In the genomic region with DNA sequence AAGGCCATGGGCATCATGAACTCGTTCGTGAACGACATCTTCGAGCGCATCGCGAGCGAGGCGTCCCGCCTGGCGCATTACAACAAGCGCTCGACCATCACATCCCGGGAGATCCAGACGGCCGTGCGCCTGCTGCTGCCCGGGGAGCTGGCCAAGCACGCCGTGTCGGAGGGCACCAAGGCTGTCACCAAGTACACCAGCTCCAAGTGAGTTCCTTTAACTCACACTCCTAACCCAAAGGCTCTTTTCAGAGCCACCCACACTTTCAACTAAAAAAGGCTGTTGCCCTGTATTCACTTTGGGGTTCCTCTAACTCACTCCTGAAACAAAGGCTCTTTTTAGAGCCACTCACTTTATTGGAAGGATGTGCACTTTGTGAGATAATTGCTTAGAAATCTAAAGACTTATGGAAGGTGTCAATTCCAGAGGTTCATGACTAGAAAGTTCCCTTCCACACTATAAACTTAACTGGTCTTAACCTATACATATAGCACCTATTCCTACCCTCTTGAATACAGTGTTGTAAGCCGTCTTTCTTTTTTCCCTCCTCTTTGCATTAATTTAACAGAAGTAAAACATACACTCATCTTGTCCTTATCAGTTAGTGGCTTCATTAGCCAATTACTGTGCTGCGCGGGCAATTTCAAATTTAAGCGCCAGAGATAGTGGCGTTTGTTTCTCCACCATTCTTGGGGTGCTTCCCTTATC, we compare ENCODE assay signal across 9 mouse cellular contexts. TPM values are rescaled to one million over a fixed set of nuclear protein-coding genes. Genes with fewer than 3 reads are reported as not detected.
A peak's percentile ranks its signal among the peaks of the same experiment; 100 is the strongest.
DNase-seq lines count a peak whose midpoint lies in the region; ATAC-seq and TF ChIP-seq lines count a peak whose summit lies in the region.
"Not testable (repeated sequence)": the region's sequence is repeated elsewhere in the genome, so short reads cannot be mapped to it uniquely, and the experiment has no call there.
"Had no signal": no experiment of that assay in that cellular context is flagged by ENCODE, and none has a peak within 500 bp of the region (broad histone marks: within the 10 kb centered on the region; RNA-seq: fewer than 3 reads in every experiment).

No protein-coding gene starts in this region.

- not testable (repeated sequence) for H3K9me3 ChIP-seq in CH12.LX (replicated peaks; ENCODE audit: low read length); erythroblast, embryonic 14.5 days (ENCODE audit: control insufficient read depth, low read length); lung, embryonic 14.5 days (ENCODE audit: low read depth, low read length); stomach, postnatal 0 days (ENCODE audit: control insufficient read depth, low read length)

- WGBS in lung, embryonic 14.5 days, result under 1% methylated on average over 15 of the region's 26 CpGs
- WGBS in stomach, postnatal 0 days, result under 1% methylated on average over 18 of the region's 26 CpGs

- H3K4me1 ChIP-seq in CH12.LX (ENCODE audit: control insufficient read depth in 1 of 2, insufficient read depth in 2 of 2), result peaks cover 0 to 26% of the 10 kb centered on the region in 2 experiments; a peak in 2 of 4 replicates
- peaks cover 49% of the 10 kb centered on the region for H3K4me1 ChIP-seq in erythroblast, embryonic 14.5 days (ENCODE audit: control insufficient read depth)
- H3K4me1 ChIP-seq in lung, embryonic 14.5 days (ENCODE audit: insufficient read depth); stomach, postnatal 0 days (replicated peaks; ENCODE audit: control insufficient read depth, insufficient read depth): not testable (repeated sequence)

- H3K79me2 ChIP-seq in CH12.LX (replicated peaks; ENCODE audit: control insufficient read depth, extremely low read depth, insufficient read depth, poor library complexity, severe bottlenecking), result not testable (repeated sequence)

- H3K27me3 ChIP-seq in CH12.LX (replicated peaks); erythroblast, embryonic 14.5 days (ENCODE audit: control insufficient read depth); lung, embryonic 14.5 days (ENCODE audit: insufficient read depth, low read length); stomach, postnatal 0 days (ENCODE audit: control insufficient read depth, insufficient read depth, low read length): not testable (repeated sequence)

- peak; percentile 87 for TF ChIP-seq POLR2A in CH12.LX (IDR thresholded peaks at IDR 0.05; ENCODE audit: low read depth, low read length)
- not testable (repeated sequence) for TF ChIP-seq POLR2A in brain, embryonic 14.5 days (IDR thresholded peaks at IDR 0.05; ENCODE audit: borderline replicate concordance, extremely low read depth, insufficient read depth, insufficient read length, poor library complexity, severe bottlenecking)

- in situ Hi-C loops in CH12.LX (cut with MboI; ENCODE audit: low pct_ligation_motif_present, low pct_unique_long_range_greater_than_20kb, low sequenced_read_pairs), result not testable (repeated sequence)

- peak overlapping the region; percentile 17 to 38 (median 36) for H3K4me3 ChIP-seq in CH12.LX (replicated peaks in 1 of 3; ENCODE audit: low read depth in 2 of 3, low read length in 2 of 3, poor library complexity in 1 of 3)
- peak overlapping the region; percentile 65 for H3K4me3 ChIP-seq in erythroblast, embryonic 14.5 days (replicated peaks)
- peak overlapping the region; percentile 46 for H3K4me3 ChIP-seq in lung, embryonic 14.5 days (ENCODE audit: low read depth, low read length)
- peak overlapping the region; percentile 43 for H3K4me3 ChIP-seq in stomach, postnatal 0 days (ENCODE audit: low read depth, low read length)

- DNase-seq in CH12.LX (ENCODE audit: extremely low read depth), result peak; percentile 65
- peak; percentile 81 for DNase-seq in brain, embryonic 14.5 days (ENCODE audit: low read depth)
- peak; percentile 32 to 50 for DNase-seq in heart, postnatal 10 days
- DNase-seq in kidney, postnatal 4 days, result peak; percentile 63 to 67
- peak; percentile 86 for DNase-seq in lung, embryonic 14.5 days
- peak; percentile 33 for DNase-seq in neural tube, embryonic 10.5 days (ENCODE audit: extremely low spot score, low spot score)
- peak; percentile 42 for DNase-seq in stomach, postnatal 0 days (ENCODE audit: low spot score)

- ATAC-seq in lung, embryonic 14.5 days (ENCODE audit: insufficient read depth), result peak; percentile 7; the same call in 1 of the 2 replicates
- not testable (repeated sequence) for ATAC-seq in stomach, postnatal 0 days (ENCODE audit: low FRiP score, low TSS enrichment)

- not testable (repeated sequence) for H3K36me3 ChIP-seq in CH12.LX (replicated peaks in 1 of 2; ENCODE audit: control insufficient read depth in 1 of 2, insufficient read depth in 1 of 2, low read length in 1 of 2); erythroblast, embryonic 14.5 days (ENCODE audit: control insufficient read depth); lung, embryonic 14.5 days (ENCODE audit: insufficient read depth); stomach, postnatal 0 days (ENCODE audit: control insufficient read depth, insufficient read depth, low read length)

- not testable (repeated sequence) for TF ChIP-seq CTCF in CH12.LX (conservative IDR thresholded peaks at IDR 0.05 in 1 of 2, IDR thresholded peaks at IDR 0.05 in 1 of 2; ENCODE audit: low read depth in 2 of 2, low read length in 2 of 2); brain, embryonic 14.5 days (IDR thresholded peaks at IDR 0.05; ENCODE audit: borderline replicate concordance, extremely low read depth, insufficient read depth, insufficient read length); lung, embryonic 14.5 days (IDR thresholded peaks at IDR 0.05; ENCODE audit: low read depth); stomach, postnatal 0 days (IDR thresholded peaks at IDR 0.05; ENCODE audit: low read depth)

- TF ChIP-seq RAD21 in CH12.LX (IDR thresholded peaks at IDR 0.05; ENCODE audit: low read depth, low read length), result not testable (repeated sequence)

- intact Hi-C loops in heart, postnatal 10 days (cut with DNase I), result loop anchor here (10.0 kb wide), 1 partner anchor 2000 kb away; a partner anchor contains a TSS

- not testable (repeated sequence) for TF ChIP-seq EP300 in CH12.LX (IDR thresholded peaks at IDR 0.05; ENCODE audit: low read length); stomach, postnatal 0 days (optimal IDR thresholded peaks at IDR 0.05)

- H3K9ac ChIP-seq in CH12.LX (ENCODE audit: insufficient read depth, low read depth), result peak overlapping the region; percentile 82
- H3K9ac ChIP-seq in lung, embryonic 14.5 days, result peak overlapping the region; percentile 79
- peak overlapping the region; percentile 55; the same call in 1 of the 2 replicates for H3K9ac ChIP-seq in stomach, postnatal 0 days (ENCODE audit: low read length)

- H3K27ac ChIP-seq in CH12.LX (ENCODE audit: insufficient read depth, low read depth), result peak overlapping the region; percentile 75
- peak overlapping the region; percentile 98 for H3K27ac ChIP-seq in lung, embryonic 14.5 days (ENCODE audit: low read depth)
- peak overlapping the region; percentile 91 for H3K27ac ChIP-seq in stomach, postnatal 0 days (replicated peaks)

- dilution Hi-C loops in CH12.LX (cut with MboI; ENCODE audit: extremely low pct_ligation_motif_present, extremely low pct_unique_long_range_greater_than_20kb, low sequenced_read_pairs), result not testable (repeated sequence)

- peak overlapping the region; percentile 32; the same call in 1 of the 2 replicates for H3K4me2 ChIP-seq in CH12.LX (ENCODE audit: insufficient read depth, low read depth, poor library complexity, severe bottlenecking)
- peak overlapping the region; percentile 75 for H3K4me2 ChIP-seq in lung, embryonic 14.5 days
- peak overlapping the region; percentile 66 for H3K4me2 ChIP-seq in stomach, postnatal 0 days (replicated peaks; ENCODE audit: low read depth)

RNA-seq across cellular contexts. Expression of a gene that starts 0.5 kb away (rescaled TPM):
- total RNA-seq in CH12.LX (2012; rRNA removed) (1,563 and 1,639 TPM in 2 replicates), CH12.LX (2014; rRNA removed) (16.5 and 24.0 TPM in 2 replicates)
- polyA plus RNA-seq in CH12.LX (2012; ENCODE audit: insufficient read length, low read depth), result 2.6 and 3.1 TPM in 2 replicates
- polyA plus RNA-seq in brain, embryonic 14.5 days (2012; rRNA removed), result 13.5 and 30.8 TPM in 2 replicates
- polyA plus RNA-seq in erythroblast, embryonic 14.5 days (2012), result 2.7 and 5.2 TPM in 2 replicates
- total RNA-seq in heart, postnatal 10 days (2021), result 100 to 1,000 TPM in 1 of 2 experiments, 10 to 100 TPM in 1; 98.6 to 149 TPM
- 2.0 and 3.1 TPM in 2 replicates for polyA plus RNA-seq in lung, embryonic 14.5 days (2014; fragmentation: Nextera tagmentation; extraction: Ambion mirVana)
- 0.73 and 2.2 TPM in 2 replicates for polyA plus RNA-seq in stomach, postnatal 0 days (2015; fragmentation: Nextera tagmentation; extraction: Ambion mirVana)

RNA-seq across cellular contexts. Expression of a gene that starts 0.8 kb away (rescaled TPM):
- total RNA-seq in CH12.LX (2012; rRNA removed) (1,024 and 1,125 TPM in 2 replicates), CH12.LX (2014; rRNA removed) (7.3 and 16.6 TPM in 2 replicates)
- polyA plus RNA-seq in CH12.LX (2012; ENCODE audit: insufficient read length, low read depth), result 1.8 and 6.2 TPM in 2 replicates
- polyA plus RNA-seq in brain, embryonic 14.5 days (2012; rRNA removed), result 21.4 and 26.4 TPM in 2 replicates
- 57.8 and 123 TPM in 2 replicates for polyA plus RNA-seq in erythroblast, embryonic 14.5 days (2012)
- 10 to 100 TPM; 79.2 to 89.4 TPM for total RNA-seq in heart, postnatal 10 days (2021)
- 16.8 and 20.4 TPM in 2 replicates for polyA plus RNA-seq in lung, embryonic 14.5 days (2014; fragmentation: Nextera tagmentation; extraction: Ambion mirVana)
- polyA plus RNA-seq in stomach, postnatal 0 days (2015; fragmentation: Nextera tagmentation; extraction: Ambion mirVana), result 7.3 and 19.3 TPM in 2 replicates
- polyA plus RNA-seq: urinary bladder, adult 2 months had no signal

RNA-seq across cellular contexts. Expression of a gene that starts 4.1 kb away (rescaled TPM):
- total RNA-seq in CH12.LX (2012; rRNA removed), result 3,228 and 4,319 TPM in 2 replicates
- 15.2 and 25.4 TPM in 2 replicates for total RNA-seq in CH12.LX (2014; rRNA removed)
- 5.6 and 13.2 TPM in 2 replicates for polyA plus RNA-seq in CH12.LX (2012; ENCODE audit: insufficient read length, low read depth)
- polyA plus RNA-seq in brain, embryonic 14.5 days (2012; rRNA removed), result 20.2 and 29.6 TPM in 2 replicates
- polyA plus RNA-seq in erythroblast, embryonic 14.5 days (2012), result 23.3 and 64.1 TPM in 2 replicates
- 100 to 1,000 TPM; 426 to 466 TPM for total RNA-seq in heart, postnatal 10 days (2021)
- 6.4 and 8.8 TPM in 2 replicates for polyA plus RNA-seq in lung, embryonic 14.5 days (2014; fragmentation: Nextera tagmentation; extraction: Ambion mirVana)
- polyA plus RNA-seq in stomach, postnatal 0 days (2015; fragmentation: Nextera tagmentation; extraction: Ambion mirVana), result 0.81 and 1.1 TPM in 2 replicates

RNA-seq across cellular contexts. Expression of a gene that starts 19.6 kb away (rescaled TPM):
- total RNA-seq in CH12.LX (2012; rRNA removed) (936 and 984 TPM in 2 replicates), CH12.LX (2014; rRNA removed) (18.5 and 27.8 TPM in 2 replicates)
- polyA plus RNA-seq in CH12.LX (2012; ENCODE audit: insufficient read length, low read depth), result 1.1 and 1.8 TPM in 2 replicates
- 17.8 and 19.9 TPM in 2 replicates for polyA plus RNA-seq in brain, embryonic 14.5 days (2012; rRNA removed)
- polyA plus RNA-seq in erythroblast, embryonic 14.5 days (2012), result 1.3 and 2.7 TPM in 2 replicates
- total RNA-seq in heart, postnatal 10 days (2021), result 10 to 100 TPM; 39.0 to 39.7 TPM
- polyA plus RNA-seq in lung, embryonic 14.5 days (2014; fragmentation: Nextera tagmentation; extraction: Ambion mirVana), result 0.96 and 2.2 TPM in 2 replicates
- polyA plus RNA-seq in stomach, postnatal 0 days (2015; fragmentation: Nextera tagmentation; extraction: Ambion mirVana), result 0.18 and 0.92 TPM in 2 replicates

RNA-seq across cellular contexts. Expression of a gene that starts 26.0 kb away (rescaled TPM):
- total RNA-seq in CH12.LX (2012; rRNA removed) (1,032 and 1,397 TPM in 2 replicates), CH12.LX (2014; rRNA removed) (12.2 and 16.6 TPM in 2 replicates)
- 0.71 and 1.9 TPM in 2 replicates for polyA plus RNA-seq in CH12.LX (2012; ENCODE audit: insufficient read length, low read depth)
- 4.3 and 4.5 TPM in 2 replicates for polyA plus RNA-seq in brain, embryonic 14.5 days (2012; rRNA removed)
- polyA plus RNA-seq in erythroblast, embryonic 14.5 days (2012), result 2.6 and 5.0 TPM in 2 replicates
- 100 to 1,000 TPM; 112 to 150 TPM for total RNA-seq in heart, postnatal 10 days (2021)
- 18.5 and 19.7 TPM in 2 replicates for polyA plus RNA-seq in lung, embryonic 14.5 days (2014; fragmentation: Nextera tagmentation; extraction: Ambion mirVana)
- 4.3 and 10.5 TPM in 2 replicates for polyA plus RNA-seq in stomach, postnatal 0 days (2015; fragmentation: Nextera tagmentation; extraction: Ambion mirVana)

Comparison
In these comparisons a context has a peak if more than half of its experiments do, and no peak if none do; other contexts are left out.
1. DNase-seq: peak in every context shown above with its lines; median percentile 86 in lung, embryonic 14.5 days; 81 in brain, embryonic 14.5 days; 65 in CH12.LX; 65 in kidney, postnatal 4 days; 42 in stomach, postnatal 0 days; 41 in heart, postnatal 10 days; 33 in neural tube, embryonic 10.5 days.